Mouse (Mus musculus) T-helper 1 cell (primary cell): ENCODE measurements around the gene Zfpl1.

Source experiments
- in situ Hi-C: fragments of 300-600 bp; cut with MboI, MseI; formaldehyde crosslinking; loops from one replicate; pipeline ENCODE4 v1.15.1; 2025; ENCODE audit warnings: high pct_unique_total_duplicates

Zfpl1 gene

GRCm38 (mm10) chr19:6102169-6102853, 17.6 kb upstream of the Zfpl1 start:
- in situ Hi-C loops, result no loop called here

DNA sequence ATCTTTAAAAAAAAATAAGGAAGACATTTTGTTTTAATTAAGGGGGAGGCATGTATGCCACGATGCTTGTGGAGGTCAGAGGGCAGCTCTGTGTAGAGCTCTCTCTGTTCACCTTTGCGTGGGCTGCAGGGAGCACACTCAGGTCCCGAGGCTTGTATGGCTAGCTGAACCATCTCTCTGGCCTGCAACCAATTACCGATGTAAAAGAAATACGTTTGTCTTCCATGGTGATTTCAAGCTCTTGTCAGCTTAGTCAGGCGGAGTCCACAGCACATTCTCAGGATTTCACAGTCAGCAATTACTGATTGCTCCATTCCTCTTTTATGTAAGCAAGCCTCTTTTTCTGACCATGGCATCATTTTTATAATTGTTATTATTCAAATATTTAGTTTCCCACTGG, 16.4 kb upstream of the Zfpl1 start:
- in situ Hi-C loops, result no loop called here

DNA sequence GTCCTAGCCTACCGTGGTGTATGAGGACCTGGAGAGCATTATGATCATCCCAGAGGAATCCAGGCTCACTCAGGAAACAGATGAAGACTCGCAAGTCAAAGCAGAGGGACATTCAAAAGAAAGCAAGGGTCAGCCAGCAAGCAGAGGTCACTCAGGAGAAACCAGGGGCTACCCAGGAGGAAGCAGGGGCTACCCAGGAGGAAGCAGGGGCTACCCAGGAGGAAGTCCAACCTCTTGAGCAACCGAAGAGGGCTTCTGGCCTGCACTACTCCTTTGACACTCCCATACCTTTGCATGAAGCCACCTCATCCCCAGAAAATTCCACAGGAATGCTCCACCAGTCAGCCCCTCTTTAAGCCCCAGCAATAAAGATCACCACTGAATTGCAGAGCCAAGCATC, 13.1 kb upstream of the Zfpl1 start:
- in situ Hi-C loops, result no loop called here

- in situ Hi-C loops, result no loop called here
These were observed 9.4 kb upstream of the Zfpl1 start, which contains the start of gene AC131692.1 for GRCm38 (mm10) chr19:6094119-6094518. Gene AC131692.1, plus strand, starts transcription at chr19:6094419.

DNA sequence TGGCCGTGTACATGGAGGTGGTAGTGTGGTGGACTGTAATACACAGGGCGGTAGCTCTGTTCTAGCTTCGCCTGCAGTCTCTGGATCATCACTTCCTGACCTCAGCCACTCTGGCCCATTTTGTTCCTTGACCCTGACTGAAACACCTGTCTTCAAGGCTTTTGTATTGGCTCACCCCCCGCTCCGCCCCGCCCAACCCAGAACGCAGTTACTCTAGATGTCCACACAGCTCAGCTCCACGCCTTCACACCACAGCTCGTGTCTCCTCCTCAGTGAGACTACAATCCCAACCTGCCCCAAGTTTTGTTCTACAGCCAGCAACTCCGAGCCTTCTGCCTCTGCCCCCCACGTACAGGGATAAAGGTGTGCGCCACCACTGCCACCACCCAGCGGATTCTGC, 4.1 kb upstream of the Zfpl1 start:
- in situ Hi-C loops, result no loop called here

DNA sequence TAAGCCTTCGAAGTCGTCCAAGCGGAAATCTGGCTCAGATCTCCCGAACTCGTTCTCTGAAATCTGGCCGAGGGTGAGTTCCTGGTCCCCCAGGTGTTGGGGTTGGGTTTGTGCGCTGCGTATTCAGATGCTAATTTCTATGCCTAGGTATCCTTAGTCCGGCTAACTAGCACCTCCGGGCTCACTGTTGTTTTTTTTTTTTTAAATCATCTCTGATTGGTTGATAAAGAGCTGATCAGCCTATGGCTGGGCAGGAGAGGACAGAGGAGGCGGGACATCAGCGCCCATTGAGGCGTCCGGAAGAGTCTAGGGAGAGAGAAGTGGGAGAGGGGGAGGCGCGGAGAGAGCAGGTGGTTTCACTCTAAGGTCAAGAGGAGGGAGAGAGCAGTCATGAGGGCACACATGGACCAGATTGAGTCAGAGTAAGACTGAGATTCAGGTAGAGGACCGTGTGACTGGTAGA, 692 bp upstream of the Zfpl1 start:
- in situ Hi-C loops, result no loop called here

DNA sequence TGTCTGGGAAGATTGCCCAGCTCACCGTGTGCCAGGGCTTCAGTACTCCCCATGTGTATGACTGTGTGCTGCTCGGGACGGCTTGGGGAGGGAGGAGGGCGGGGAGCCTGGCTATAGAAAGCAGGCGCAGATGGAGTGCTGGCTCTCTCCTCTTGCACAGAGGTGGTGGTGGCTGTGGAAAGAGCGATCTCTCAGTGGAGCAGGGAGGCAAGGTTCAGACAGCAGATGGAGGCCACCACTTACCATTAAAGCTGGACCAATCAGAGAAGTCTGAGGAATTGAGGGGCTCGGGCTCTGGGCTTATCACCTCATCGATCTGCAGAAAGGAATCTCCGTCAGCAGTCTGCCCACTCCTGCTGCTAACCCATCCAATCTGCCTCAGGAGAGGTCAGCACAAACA, 2.6 kb downstream of the Zfpl1 start, which contains the start of gene Gm28374:
Gene Gm28374 (minus strand): TSS at position 101 of the 400 bp plus-strand sequence.
- in situ Hi-C loops, result loop anchor here (5.0 kb wide), 2 partner anchors 35 kb away; partner anchors contain the start of genes Sac3d1 and Syvn1

- in situ Hi-C loops, result loop anchor here (5.0 kb wide), 2 partner anchors 33 to 37 kb away; partner anchors contain the start of genes Sac3d1 and Syvn1
These were observed 4.7 kb downstream of the Zfpl1 start, which contains the start of gene Tmem262 for GRCm38 (mm10) chr19:6079983-6080480. Gene Tmem262, plus strand, starts transcription at chr19:6080033.

- in situ Hi-C loops, result no loop called here
These were observed 8.0 kb downstream of the Zfpl1 start, which contains the start of gene Vps51 for GRCm38 (mm10) chr19:6076564-6077393. Gene Vps51, minus strand, starts transcription at chr19:6077231.

GRCm38 (mm10) chr19:6073889-6074288, 10.9 kb downstream of the Zfpl1 start:
- in situ Hi-C loops, result no loop called here

DNA sequence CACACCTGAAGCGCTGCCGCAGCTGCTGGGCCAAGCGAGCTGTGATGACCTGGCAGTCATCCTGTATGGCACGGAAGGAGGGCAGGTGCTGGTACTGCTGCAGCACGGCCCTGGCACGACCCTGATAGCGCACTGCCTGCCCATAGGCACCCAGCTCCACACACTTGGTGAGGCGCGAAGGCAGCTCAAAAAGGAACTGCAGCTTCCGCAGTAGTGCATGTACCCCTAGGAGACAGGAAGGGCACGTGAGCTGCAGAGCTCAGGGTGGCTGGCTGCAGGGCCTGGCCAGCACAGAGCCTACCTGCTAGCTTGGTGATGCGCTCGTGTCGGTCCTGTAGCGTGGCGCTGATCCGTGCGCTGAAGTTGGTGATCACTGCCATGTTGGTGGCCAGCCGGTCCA, 13.5 kb downstream of the Zfpl1 start:
- in situ Hi-C loops, result no loop called here

- in situ Hi-C loops, result no loop called here
These were observed 14.0 kb downstream of the Zfpl1 start for GRCm38 (mm10) chr19:6070571-6071250.

DNA sequence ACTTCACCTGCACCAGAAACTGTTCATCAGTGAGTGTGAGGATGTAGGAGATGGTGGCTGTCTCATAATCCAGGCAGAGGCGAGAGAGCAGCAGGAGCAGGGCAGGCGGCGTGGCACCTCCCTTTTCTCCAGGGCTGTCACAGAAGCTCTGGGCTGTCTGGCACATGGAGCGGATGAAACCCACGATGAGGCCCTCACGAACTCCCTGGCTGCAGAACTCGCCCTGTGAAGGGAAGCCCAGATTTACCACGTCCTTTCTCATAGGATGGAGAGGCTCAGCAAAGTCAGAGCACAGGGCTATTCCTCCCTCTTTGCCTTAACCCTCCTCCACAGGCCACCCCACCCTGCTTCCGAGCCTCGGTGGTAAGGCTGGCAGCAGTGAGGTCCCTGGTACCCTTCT, 14.9 kb downstream of the Zfpl1 start:
- in situ Hi-C loops, result loop anchor here (10.0 kb wide), 2 partner anchors 45 to 265 kb away; partner anchors contain the start of genes Men1 and Sac3d1

GRCm38 (mm10) chr19:6068951-6069350, 15.8 kb downstream of the Zfpl1 start:
- in situ Hi-C loops, result loop anchor here (10.0 kb wide), 2 partner anchors 46 to 266 kb away; partner anchors contain the start of genes Men1 and Sac3d1

DNA sequence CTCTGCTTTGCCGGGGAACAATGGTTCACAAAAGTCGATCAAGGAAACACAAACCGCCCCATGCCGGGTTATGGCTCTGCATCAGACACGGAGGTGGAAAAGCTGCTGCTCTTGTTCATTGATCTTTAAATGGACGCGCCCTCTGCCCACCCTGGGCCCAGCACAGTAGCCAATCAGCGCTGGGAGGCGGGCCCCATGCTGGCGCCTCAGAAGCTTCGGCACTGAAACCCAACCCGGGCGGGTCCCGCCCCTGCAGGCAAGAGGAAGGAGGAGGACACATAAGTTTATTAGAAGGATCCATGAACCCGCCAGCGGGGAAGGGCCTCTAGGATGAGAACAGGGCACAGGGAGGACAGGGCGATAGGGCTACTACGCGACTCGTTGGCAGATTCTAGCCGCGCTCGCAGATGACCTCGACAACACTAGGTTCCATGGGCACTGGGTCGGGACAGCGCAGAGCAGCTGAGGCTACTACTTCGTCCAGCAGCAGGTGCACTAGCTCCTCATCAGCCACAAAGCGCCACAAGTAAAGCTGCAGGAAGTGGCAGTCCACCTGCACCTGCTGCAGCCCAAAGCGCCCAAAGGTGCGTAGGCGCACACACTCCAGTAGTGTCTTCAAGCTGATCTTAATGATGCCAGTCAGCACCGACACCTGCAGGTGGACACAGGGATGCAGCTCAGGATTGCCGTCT, 16.9 kb downstream of the Zfpl1 start, which contains the start of gene Tm7sf2:
Gene Tm7sf2 (minus strand): TSS at position 650 of the 692 bp plus-strand sequence.
- in situ Hi-C loops, result loop anchor here (10.0 kb wide), 2 partner anchors 47 to 267 kb away; partner anchors contain the start of genes Men1 and Sac3d1

DNA sequence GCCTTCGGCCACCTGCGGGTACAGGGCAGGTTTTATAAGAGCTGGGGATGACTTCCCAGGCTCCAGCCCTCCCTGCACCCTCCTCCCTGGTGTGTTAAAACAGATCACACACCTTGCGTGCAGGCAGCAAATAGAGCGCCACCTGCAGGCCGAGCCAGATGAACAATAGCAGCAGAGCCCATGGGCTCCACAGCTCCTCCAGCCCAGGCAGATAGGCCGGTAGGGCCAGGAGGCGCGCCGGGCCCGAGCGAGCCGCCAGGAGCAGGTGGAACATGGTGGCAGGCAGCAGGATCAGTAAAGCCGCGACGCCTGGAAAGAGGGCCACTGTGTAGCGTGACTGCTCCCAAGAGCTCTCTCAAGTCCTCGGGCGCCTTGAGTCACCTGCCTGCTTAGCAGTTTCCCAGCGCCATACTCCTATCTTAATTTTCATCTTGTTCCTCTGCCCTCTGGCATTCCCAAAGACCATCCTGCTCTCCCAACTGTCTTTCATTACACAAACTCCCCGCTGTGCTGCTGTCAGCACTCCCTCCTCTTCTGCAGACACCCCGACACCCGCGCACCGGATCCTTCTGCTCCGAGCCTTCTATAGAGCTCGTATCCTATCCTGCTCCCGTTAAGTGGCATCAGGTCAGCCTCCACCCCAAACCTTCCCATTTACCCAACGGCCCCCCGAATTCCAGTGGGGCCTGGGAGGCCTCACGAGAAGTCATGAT, 17.6 kb downstream of the Zfpl1 start:
- in situ Hi-C loops, result loop anchor here (10.0 kb wide), 2 partner anchors 48 to 268 kb away; partner anchors contain the start of genes Men1 and Sac3d1

DNA sequence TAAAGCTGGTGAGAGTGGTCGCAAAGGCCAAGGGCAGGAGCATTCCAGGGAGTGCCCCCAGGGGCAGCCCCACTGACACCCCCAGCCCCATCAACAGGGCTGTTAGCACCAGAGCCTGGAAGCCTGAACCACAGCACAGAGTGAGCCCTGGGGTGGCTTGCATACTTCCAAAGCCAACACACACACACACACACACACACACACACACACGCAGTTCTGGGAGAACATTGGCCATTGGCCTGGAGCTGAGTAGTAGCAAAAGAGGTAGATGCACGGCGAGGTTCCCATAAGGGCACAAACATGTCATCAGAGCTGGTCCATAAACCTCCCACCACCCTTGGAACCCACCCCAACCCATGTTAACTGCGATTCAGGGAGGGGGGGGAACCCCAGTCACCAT, 18.2 kb downstream of the Zfpl1 start:
- in situ Hi-C loops, result loop anchor here (10.0 kb wide), 2 partner anchors 48 to 268 kb away; partner anchors contain the start of genes Men1 and Sac3d1

GRCm38 (mm10) chr19:6063081-6063480, 21.7 kb downstream of the Zfpl1 start:
- in situ Hi-C loops, result loop anchor here (10.0 kb wide), 2 partner anchors 52 to 272 kb away; partner anchors contain the start of genes Men1 and Sac3d1

GRCm38 (mm10) chr19:6062418-6062817, 22.3 kb downstream of the Zfpl1 start:
- in situ Hi-C loops, result loop anchor here (10.0 kb wide), 2 partner anchors 52 to 272 kb away; partner anchors contain the start of genes Men1 and Sac3d1
